Comparison of ENCODE assay signal across 10 mouse cellular contexts in the genomic region with DNA sequence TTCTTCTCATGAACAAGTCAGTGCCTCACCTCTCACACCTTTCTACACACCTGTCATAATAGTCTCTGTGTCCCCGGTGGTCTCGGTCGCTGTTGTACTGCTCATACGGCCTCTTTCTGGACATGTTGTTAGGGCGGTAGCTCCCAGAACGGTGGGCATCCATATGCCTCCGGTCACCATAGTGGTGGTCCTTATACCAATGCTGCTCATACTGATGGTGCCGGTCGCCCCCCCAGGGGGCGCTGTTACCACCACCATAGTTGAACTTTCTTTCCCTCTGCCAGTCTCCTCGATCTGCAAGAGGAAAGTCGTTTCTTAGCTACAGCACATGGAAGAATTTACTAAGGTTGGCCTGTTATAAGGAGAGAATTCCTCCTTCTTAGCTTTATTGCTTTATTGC.
A peak's percentile ranks its signal among the peaks of the same experiment; 100 is the strongest.
DNase-seq lines count a peak whose midpoint lies in the region; ATAC-seq and TF ChIP-seq lines count a peak whose summit lies in the region.
"Had no signal": no experiment of that assay in that cellular context is flagged by ENCODE, and none has a peak within 500 bp of the region (broad histone marks: within the 10 kb centered on the region; RNA-seq: fewer than 3 reads in every experiment).

No protein-coding gene starts in this region.

- H3K36me3 ChIP-seq in forebrain, embryonic 11.5 days (ENCODE audit: control insufficient read depth, insufficient read depth, low read length): peaks cover 39% of the 10 kb centered on the region
- peaks cover 81% of the 10 kb centered on the region for H3K36me3 ChIP-seq in forebrain, embryonic 12.5 days (replicated peaks)
- peaks cover 89% of the 10 kb centered on the region for H3K36me3 ChIP-seq in lung, embryonic 14.5 days (ENCODE audit: insufficient read depth)

- peak; percentile 48 for TF ChIP-seq CTCF in lung, embryonic 14.5 days (IDR thresholded peaks at IDR 0.05; ENCODE audit: low read depth)
- TF ChIP-seq CTCF in Patski (IDR thresholded peaks at IDR 0.05): peak; percentile 66

- ATAC-seq in forebrain, embryonic 11.5 days (replicated peaks; ENCODE audit: low FRiP score): 0 out of 2 replicates have a peak, but pooled peaks have one; percentile 21
- no peak for ATAC-seq in forebrain, embryonic 12.5 days (ENCODE audit: low FRiP score)
- 0 out of 2 replicates have a peak, but pooled peaks have one; percentile 25 for ATAC-seq in lung, embryonic 14.5 days (ENCODE audit: insufficient read depth)
- ATAC-seq in Patski: no peak
- ATAC-seq in megakaryocyte progenitor cell, adult 5-6 weeks (replicated peaks; ENCODE audit: poor library complexity): peak; percentile 63; the same call in 1 of the 2 replicates

- H3K9me3 ChIP-seq in forebrain, embryonic 11.5 days (ENCODE audit: control insufficient read depth, low read length): no peaks in the 10 kb centered on the region
- H3K9me3 ChIP-seq in forebrain, embryonic 12.5 days: no peaks in the 10 kb centered on the region
- no peaks in the 10 kb centered on the region for H3K9me3 ChIP-seq in lung, embryonic 14.5 days (ENCODE audit: low read depth, low read length)
- H3K9me3 ChIP-seq: stomach, embryonic 15.5 days had no signal

- H3K4me3 ChIP-seq in forebrain, embryonic 11.5 days (ENCODE audit: low read depth, low read length): no peak overlapping the region
- no peak overlapping the region for H3K4me3 ChIP-seq in forebrain, embryonic 12.5 days (replicated peaks)
- H3K4me3 ChIP-seq in lung, embryonic 14.5 days (ENCODE audit: low read depth, low read length): no peak overlapping the region
- H3K4me3 ChIP-seq: myocyte; stomach, embryonic 15.5 days had no signal

- 73% methylated on average over 12 of the region's 12 CpGs for whole genome bisulfite sequencing in forebrain, embryonic 11.5 days
- 72% methylated on average over 12 of the region's 12 CpGs for WGBS in forebrain, embryonic 12.5 days
- 71% methylated on average over 12 of the region's 12 CpGs for WGBS in lung, embryonic 14.5 days

- POLR2A ChIA-PET in Patski (lab: Charles Lee): no interaction called here

- in situ Hi-C loops in Patski (cut with MboI; ENCODE audit: low pct_unique_long_range_greater_than_20kb): loop anchor here (25.0 kb wide), 1 partner anchor 902 kb away; no protein-coding TSS in a partner anchor

- CTCF ChIA-PET in Patski (lab: Charles Lee): interaction anchor here (0.8 to 1.4 kb wide), 4 partner anchors 8 to 1032 kb away, joined by 3 to 5 read pairs (median 3); no protein-coding TSS in a partner anchor

- H3K27me3 ChIP-seq in forebrain, embryonic 11.5 days (ENCODE audit: control insufficient read depth, insufficient read depth, low read length): no peaks in the 10 kb centered on the region
- H3K27me3 ChIP-seq in forebrain, embryonic 12.5 days: no peaks in the 10 kb centered on the region
- no peaks in the 10 kb centered on the region for H3K27me3 ChIP-seq in lung, embryonic 14.5 days (ENCODE audit: insufficient read depth, low read length)
- no peaks in the 10 kb centered on the region for H3K27me3 ChIP-seq in Patski
- H3K27me3 ChIP-seq: stomach, embryonic 15.5 days had no signal

- no peak for DNase-seq in forebrain, embryonic 11.5 days (ENCODE audit: low spot score)
- DNase-seq in lung, embryonic 14.5 days: peak; percentile 61
- DNase-seq in lung, adult 18-20 months: no peak
- DNase-seq in Patski (ENCODE audit: low read depth, low spot score): no peak
- DNase-seq in heart, adult 9 months (ENCODE audit: low spot score in 2 of 2): no peak
- DNase-seq in left cerebral cortex, adult 9 months (ENCODE audit: low spot score in 2 of 2): no peak

- no peak overlapping the region for H3K27ac ChIP-seq in forebrain, embryonic 11.5 days (ENCODE audit: low read depth, low read length)
- no peak overlapping the region for H3K27ac ChIP-seq in forebrain, embryonic 12.5 days
- H3K27ac ChIP-seq in lung, embryonic 14.5 days (ENCODE audit: low read depth): no peak overlapping the region
- H3K27ac ChIP-seq: stomach, embryonic 15.5 days had no signal

- H3K4me1 ChIP-seq in forebrain, embryonic 11.5 days (replicated peaks; ENCODE audit: control insufficient read depth, insufficient read depth, low read length): no peaks in the 10 kb centered on the region
- no peaks in the 10 kb centered on the region for H3K4me1 ChIP-seq in forebrain, embryonic 12.5 days
- H3K4me1 ChIP-seq in lung, embryonic 14.5 days (ENCODE audit: insufficient read depth): no peaks in the 10 kb centered on the region
- H3K4me1 ChIP-seq: stomach, embryonic 15.5 days had no signal

- H3K4me2 ChIP-seq in forebrain, embryonic 11.5 days (ENCODE audit: low read depth, low read length, severe bottlenecking): no peak overlapping the region
- H3K4me2 ChIP-seq in forebrain, embryonic 12.5 days: no peak overlapping the region
- no peak overlapping the region for H3K4me2 ChIP-seq in lung, embryonic 14.5 days
- H3K4me2 ChIP-seq: stomach, embryonic 15.5 days had no signal

- no peak overlapping the region for H3K9ac ChIP-seq in forebrain, embryonic 11.5 days (ENCODE audit: low read length)
- no peak overlapping the region for H3K9ac ChIP-seq in forebrain, embryonic 12.5 days
- H3K9ac ChIP-seq in lung, embryonic 14.5 days: no peak overlapping the region
- H3K9ac ChIP-seq: stomach, embryonic 15.5 days had no signal

Comparison
In these comparisons a context has a peak if more than half of its experiments do, and no peak if none do; other contexts are left out.
1. ATAC-seq: peak in forebrain, embryonic 11.5 days (single experiment), lung, embryonic 14.5 days (single experiment) and megakaryocyte progenitor cell, adult 5-6 weeks (single experiment); none in forebrain, embryonic 12.5 days (single experiment) and Patski (single experiment).